Mouse (Mus musculus) limb, embryonic 10.5 days (tissue): ENCODE measurements around the gene Tlr12. TPM values are rescaled to one million over a fixed set of nuclear protein-coding genes. Genes with fewer than 3 reads are reported as not detected.

Experiments used
- polyA plus RNA-seq: library from polyadenylated mRNA; unstranded; fragments of >200 nt; fragmentation: Nextera tagmentation; extraction: Ambion mirVana; gene quantifications from 2 replicates; pipeline ENCODE4 v1.2.1, GENCODE M21; 2016

Gene Tlr12
- polyA plus RNA-seq, 1 experiment from 2014 or later, result 1.3 TPM

Other genes starting within 250 kb of the Tlr12 start
- gene Zscan20, start 8.5 kb downstream of the Tlr12 start, polyA plus RNA-seq, result 7.0 and 7.5 TPM in 2 replicates
- gene Phc2, start 36.1 kb upstream of the Tlr12 start, polyA plus RNA-seq, result 71.1 and 76.8 TPM in 2 replicates
- gene A3galt2, start 136.7 kb upstream of the Tlr12 start, polyA plus RNA-seq, result 0.10 TPM in 1 of 2 replicates, not detected in the other
- 41.4 and 48.6 TPM in 2 replicates for gene Zfp362, start 187.4 kb upstream of the Tlr12 start, polyA plus RNA-seq